Mouse (Mus musculus) MEL (cell line): ENCODE data around the gene Focad.
A peak's percentile ranks its signal among the peaks of the same experiment; 100 is the strongest.

ENCODE experiments used
- CHD2 ChIP-seq: IDR thresholded peaks from 2 replicates; pipeline ENCODE4 v1.6.1; 2011; ENCODE audit warnings: low read length, improper control_type of control experiment
- CTCF ChIP-seq, 3 experiments: IDR thresholded peaks in 2 of 3; conservative IDR thresholded peaks in 1 of 3; 2 replicates each; pipeline ENCODE4 v1.5.1; 2011 to 2012; ENCODE audit warnings: low read length in 3 of 3, low read depth in 2 of 3, mild to moderate bottlenecking in 2 of 3, improper control_type of control experiment in 1 of 3, inconsistent platforms in 1 of 3, mixed read lengths in 1 of 3, moderate library complexity in 1 of 3; ENCODE audit not compliant: control insufficient read depth in 1 of 3, insufficient read depth in 1 of 3, poor library complexity in 1 of 3, severe bottlenecking in 1 of 3
- EP300 ChIP-seq, 2 experiments: IDR thresholded peaks; 2 replicates each; pipeline ENCODE4 v1.6.1; 2011; ENCODE audit warnings: improper control_type of control experiment in 2 of 2, low read length in 2 of 2, low read depth in 1 of 2, mild to moderate bottlenecking in 1 of 2
- GABPA ChIP-seq: IDR thresholded peaks from 2 replicates; pipeline ENCODE4 v1.6.1; 2012; ENCODE audit warnings: low read depth, mild to moderate bottlenecking, inconsistent platforms, low read length, improper control_type of control experiment, moderate library complexity
- GATA1 ChIP-seq: IDR thresholded peaks from 2 replicates; pipeline ENCODE4 v1.6.1; 2011; ENCODE audit warnings: low read depth, low read length, improper control_type of control experiment
- HCFC1 ChIP-seq: IDR thresholded peaks from 2 replicates; pipeline ENCODE4 v1.6.1; 2012; ENCODE audit warnings: low read depth, mild to moderate bottlenecking, inconsistent platforms, low read length, improper control_type of control experiment, moderate library complexity
- KAT2A ChIP-seq: conservative IDR thresholded peaks from 2 replicates; pipeline ENCODE4 v1.6.1; 2012; ENCODE audit warnings: low read depth, low read length, improper control_type of control experiment, inconsistent platforms
- POLR2A ChIP-seq, 2 experiments: IDR thresholded peaks; 2 replicates each; pipeline ENCODE4 v1.6.1; 2011 to 2012; ENCODE audit warnings: low read length in 2 of 2, mild to moderate bottlenecking in 2 of 2, control low read depth in 1 of 2, improper control_type of control experiment in 1 of 2, low read depth in 1 of 2, moderate library complexity in 1 of 2; ENCODE audit not compliant: control insufficient read depth in 1 of 2, insufficient read depth in 1 of 2, poor library complexity in 1 of 2
- POLR2AphosphoS5 ChIP-seq: IDR thresholded peaks from 2 replicates; pipeline ENCODE4 v1.6.1; 2012; ENCODE audit warnings: low read depth, borderline replicate concordance, mild to moderate bottlenecking, inconsistent platforms, low read length, moderate library complexity, mixed read lengths
- SMC3 ChIP-seq: IDR thresholded peaks from 2 replicates; pipeline ENCODE4 v1.6.1; 2011; ENCODE audit warnings: low read depth, low read length, improper control_type of control experiment
- TCF12 ChIP-seq: IDR thresholded peaks from 2 replicates; pipeline ENCODE4 v1.6.1; 2014; ENCODE audit warnings: low read depth, mild to moderate bottlenecking, inconsistent platforms, low read length, improper control_type of control experiment, moderate library complexity
- ZC3H11A ChIP-seq: IDR thresholded peaks from 2 replicates; pipeline ENCODE4 v1.6.1; 2012; ENCODE audit warnings: low read depth, mild to moderate bottlenecking, inconsistent platforms, low read length, improper control_type of control experiment
- ZNF384 ChIP-seq: IDR thresholded peaks from 2 replicates; pipeline ENCODE4 v1.6.1; 2012; ENCODE audit warnings: low read depth, mild to moderate bottlenecking, inconsistent platforms, low read length, improper control_type of control experiment

DNA sequence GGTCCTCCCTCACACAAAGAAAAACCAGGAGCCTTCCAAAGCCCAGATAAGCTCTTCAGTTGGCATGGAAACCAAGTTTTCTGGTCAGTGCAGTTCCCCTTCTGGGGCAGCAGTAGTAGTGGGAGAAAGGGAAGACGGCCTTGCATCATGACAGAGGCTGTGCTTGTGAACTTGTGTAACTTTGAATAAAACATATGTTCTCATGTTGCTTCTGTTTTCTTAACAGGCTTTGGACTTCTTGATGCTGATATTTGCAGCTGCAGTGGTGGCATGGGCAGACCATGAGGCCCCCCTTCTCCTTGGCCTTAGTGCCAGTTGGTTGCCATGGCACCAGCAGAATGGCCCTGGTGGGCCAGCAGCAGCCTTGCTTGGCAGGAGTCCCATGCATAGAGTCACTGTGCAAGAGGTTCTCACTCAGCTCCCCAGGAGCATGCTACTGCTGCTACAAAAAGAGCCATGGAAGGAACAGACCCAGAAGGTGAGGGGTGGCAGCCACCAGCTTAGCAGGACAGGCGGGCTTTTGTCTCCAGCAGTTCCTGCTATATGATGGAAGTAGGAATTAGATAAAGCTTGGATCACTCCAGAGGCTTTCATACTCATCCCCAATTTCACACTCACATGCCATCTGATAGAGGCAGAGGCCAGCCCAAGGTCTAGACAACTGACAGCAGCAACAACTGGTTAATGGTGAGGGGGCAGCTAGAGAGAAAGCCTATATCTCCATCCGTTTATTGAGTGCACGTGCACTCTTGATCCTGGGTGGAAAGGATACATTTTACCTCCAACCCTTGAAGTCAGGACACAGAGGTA is 312.7 kb downstream of the Focad start:
- TF ChIP-seq POLR2A (IDR thresholded peaks at IDR 0.05; ENCODE audit: control insufficient read depth in 1 of 2, insufficient read depth in 1 of 2, low read depth in 1 of 2, low read length in 2 of 2, poor library complexity in 1 of 2) = no peak
- TF ChIP-seq ZC3H11A = no peak
- TF ChIP-seq CTCF (IDR thresholded peaks at IDR 0.05 in 2 of 3, conservative IDR thresholded peaks at IDR 0.05 in 1 of 3; ENCODE audit: control insufficient read depth in 1 of 3, insufficient read depth in 1 of 3, low read depth in 2 of 3, low read length in 3 of 3, poor library complexity in 1 of 3, severe bottlenecking in 1 of 3) = no peak
- no peak for TF ChIP-seq CHD2
- no peak for TF ChIP-seq ZNF384
- TF ChIP-seq POLR2AphosphoS5 = no peak
- TF ChIP-seq KAT2A = no peak
- TF ChIP-seq GATA1 = peak; percentile 66
- TF ChIP-seq GABPA = no peak
- no peak for TF ChIP-seq SMC3
- TF ChIP-seq TCF12 = peak; percentile 36; the same call in 1 of the 2 replicates
- peak; percentile 46 to 55; a peak in 2 of 4 replicates for TF ChIP-seq EP300 (IDR thresholded peaks at IDR 0.05; ENCODE audit: low read depth in 1 of 2, low read length in 2 of 2)
- no peak for TF ChIP-seq HCFC1
